Mouse (Mus musculus) midbrain, embryonic 15.5 days (tissue): ENCODE results near the gene Tmigd1. TPM values are rescaled to one million over a fixed set of nuclear protein-coding genes. Genes with fewer than 3 reads are reported as not detected.

Experiments
- ATAC-seq: fragments of 200-750 bp; cut with Nextera tagmentation; replicated peaks from 2 replicates; pipeline ENCODE4 v1.8.0; 2017; ENCODE audit warnings: moderate TSS enrichment
- H3K27ac ChIP-seq: fragments of 300-500 bp; sonication (generic); 2 replicates; pipeline ENCODE4 v1.5.1; 2015; ENCODE audit warnings: mild to moderate bottlenecking, inconsistent platforms
- H3K27me3 ChIP-seq: fragments of 300-500 bp; sonication (generic); replicated peaks from 2 replicates; pipeline ENCODE4 v1.6.1; 2015; ENCODE audit warnings: inconsistent platforms
- H3K36me3 ChIP-seq: fragments of 300-500 bp; sonication (generic); replicated peaks from 2 replicates; pipeline ENCODE4 v1.6.1; 2015; ENCODE audit warnings: inconsistent platforms
- H3K4me1 ChIP-seq: fragments of 300-500 bp; sonication (generic); 2 replicates; pipeline ENCODE4 v1.6.1; 2015; ENCODE audit warnings: inconsistent platforms
- H3K4me2 ChIP-seq: fragments of 300-500 bp; sonication (generic); 2 replicates; pipeline ENCODE4 v1.6.1; 2015; ENCODE audit warnings: inconsistent platforms, mild to moderate bottlenecking, moderate library complexity
- H3K4me3 ChIP-seq: fragments of 300-500 bp; sonication (generic); 2 replicates; pipeline ENCODE4 v1.5.1; 2015; ENCODE audit warnings: mild to moderate bottlenecking, inconsistent platforms
- H3K9ac ChIP-seq: fragments of 300-500 bp; sonication (generic); 2 replicates; pipeline ENCODE4 v1.6.1; 2015; ENCODE audit warnings: mild to moderate bottlenecking, inconsistent platforms
- H3K9me3 ChIP-seq: fragments of 300-500 bp; sonication (generic); 2 replicates; pipeline ENCODE4 v1.6.1; 2016; ENCODE audit warnings: inconsistent platforms
- WGBS: fragments of 180-500 bp; shearing (Covaris S2); methylation state at CpG from one replicate; pipeline ENCODE4 v1.1.7; 2015; ENCODE audit warnings: mixed read lengths; 5-methylcytosine and 5-hydroxymethylcytosine counted together
- polyA plus RNA-seq: library from polyadenylated mRNA; unstranded; fragments of >200 nt; fragmentation: Nextera tagmentation; extraction: Ambion mirVana; gene quantifications from 2 replicates; pipeline ENCODE4 v1.2.1, GENCODE M21; 2015

Tmigd1 gene
- polyA plus RNA-seq, 1 experiment from 2014 or later: not detected

DNA sequence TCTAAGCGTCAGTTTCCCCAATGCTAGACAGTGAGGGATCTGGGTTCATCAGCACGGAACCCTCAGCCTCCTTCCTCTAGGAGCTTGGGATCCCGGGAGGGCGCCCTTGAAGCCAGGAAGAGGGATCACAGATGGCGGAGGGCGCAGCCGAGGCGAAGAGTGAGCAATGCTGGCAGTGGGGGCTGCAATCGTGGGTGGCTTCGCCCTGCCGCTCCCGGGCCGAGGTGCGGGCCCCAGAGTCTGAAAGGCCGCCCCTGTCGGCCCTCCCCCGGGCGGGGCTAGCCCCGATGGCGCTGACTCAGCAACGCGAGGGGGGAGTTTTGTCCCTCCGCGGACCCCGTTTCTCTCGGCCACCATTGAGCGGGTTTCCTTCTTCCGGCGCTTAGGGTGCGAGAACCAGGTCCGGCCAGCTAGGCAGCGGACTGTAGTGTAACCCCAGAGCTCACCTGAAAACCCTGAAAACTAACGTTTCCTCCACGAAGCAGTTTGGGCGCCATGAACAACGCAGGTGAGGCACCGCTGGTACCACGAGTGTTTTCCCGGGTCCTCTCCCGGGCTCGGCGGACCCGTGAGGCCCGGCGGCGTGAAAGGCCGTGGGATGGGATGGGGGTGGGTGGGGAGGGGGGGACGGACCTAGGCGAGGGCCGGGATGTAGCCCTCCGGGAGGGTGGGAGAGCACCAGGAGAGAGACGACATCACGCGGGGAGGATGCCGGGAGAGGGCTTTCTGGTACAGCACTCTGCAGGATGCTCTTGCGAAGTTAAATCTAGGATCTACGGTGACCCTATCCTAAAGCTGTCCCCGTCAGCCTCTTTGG, 43.6 kb downstream of the Tmigd1 start:
- Histone ChIP-seq H3K4me1 (peaks cover 14% of the 10 kb centered on the region), H3K4me2 (peak overlapping the region; percentile 63), H3K9me3 (no peaks in the 10 kb centered on the region), H3K27ac (peak overlapping the region; percentile 81), H3K4me3 (peak overlapping the region; percentile 82), H3K27me3 (no peaks in the 10 kb centered on the region), H3K9ac (peak overlapping the region; percentile 80), H3K36me3 (no peaks in the 10 kb centered on the region)
- under 1% methylated on average over 58 of the region's 58 CpGs for WGBS
- peak; percentile 95 for ATAC-seq

GRCm38 (mm10) chr11:76946203-76946585, 44.2 kb downstream of the Tmigd1 start:
- H3K27ac ChIP-seq: no peak overlapping the region
- ATAC-seq: no peak; the same call in 1 of the 2 replicates
- no peaks in the 10 kb centered on the region for H3K27me3 ChIP-seq
- H3K4me3 ChIP-seq: peak overlapping the region; percentile 82
- H3K4me1 ChIP-seq: peaks cover 14% of the 10 kb centered on the region
- 5% methylated on average over 8 of the region's 8 CpGs for WGBS
- peak overlapping the region; percentile 80 for H3K9ac ChIP-seq
- H3K4me2 ChIP-seq: peak overlapping the region; percentile 63
- H3K9me3 ChIP-seq: no peaks in the 10 kb centered on the region
- H3K36me3 ChIP-seq: peaks cover 5% of the 10 kb centered on the region

- H3K9ac ChIP-seq: no peak overlapping the region
- no peak overlapping the region for H3K27ac ChIP-seq
- H3K4me2 ChIP-seq: no peak overlapping the region
- H3K27me3 ChIP-seq: no peaks in the 10 kb centered on the region
- no peaks in the 10 kb centered on the region for H3K4me1 ChIP-seq
- no peak for ATAC-seq
- 97% methylated on average over 2 of the region's 2 CpGs for WGBS
- H3K9me3 ChIP-seq: no peaks in the 10 kb centered on the region
- H3K36me3 ChIP-seq: peaks cover 43% of the 10 kb centered on the region
- no peak overlapping the region for H3K4me3 ChIP-seq
Measured at GRCm38 (mm10) chr11:76953536-76953935, 51.6 kb downstream of the Tmigd1 start.

DNA sequence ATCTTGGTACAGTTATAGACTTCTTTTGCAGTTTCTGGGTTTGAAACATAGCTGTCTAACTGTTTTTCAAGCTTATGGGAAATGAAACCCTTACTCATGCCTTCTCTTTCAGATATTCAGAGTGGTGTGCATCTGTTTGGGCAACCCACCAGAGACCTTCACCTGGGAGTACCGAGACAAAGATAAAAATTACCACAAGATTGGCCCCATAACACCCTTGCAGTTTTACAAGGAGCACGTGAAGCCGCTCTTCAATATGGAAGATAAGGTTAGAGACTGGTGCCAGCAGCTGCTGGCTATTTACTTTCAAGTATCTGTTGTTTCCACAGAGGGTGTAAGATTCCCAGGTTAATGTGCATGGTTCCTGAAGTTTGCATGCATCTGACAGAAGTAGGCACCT, 63.7 kb downstream of the Tmigd1 start:
- peaks cover 56% of the 10 kb centered on the region for H3K36me3 ChIP-seq
- no peak overlapping the region for H3K27ac ChIP-seq
- H3K4me2 ChIP-seq: no peak overlapping the region
- H3K27me3 ChIP-seq: no peaks in the 10 kb centered on the region
- H3K4me1 ChIP-seq: no peaks in the 10 kb centered on the region
- no peak for ATAC-seq
- WGBS: 97% methylated on average over 3 of the region's 3 CpGs
- H3K4me3 ChIP-seq: no peak overlapping the region
- H3K9me3 ChIP-seq: no peaks in the 10 kb centered on the region
- H3K9ac ChIP-seq: no peak overlapping the region

Other genes with a start within 250 kb of the Tmigd1 start
- 0.92 and 1.1 TPM in 2 replicates for gene Bhlha9, start 229.7 kb upstream of the Tmigd1 start, polyA plus RNA-seq
- gene Trarg1, start 222.4 kb upstream of the Tmigd1 start, polyA plus RNA-seq: 0.10 and 0.13 TPM in 2 replicates
- gene Gosr1, start 138.6 kb upstream of the Tmigd1 start, polyA plus RNA-seq: 24.5 and 25.4 TPM in 2 replicates
- gene Cpd, start 55.1 kb upstream of the Tmigd1 start, polyA plus RNA-seq: 5.3 and 5.4 TPM in 2 replicates
- 151 and 155 TPM in 2 replicates for gene Blmh, start 22.6 kb downstream of the Tmigd1 start, polyA plus RNA-seq
- 5.7 TPM in 2 replicates for gene Slc6a4, start 96.4 kb downstream of the Tmigd1 start, polyA plus RNA-seq
- 52.0 and 54.3 TPM in 2 replicates for gene Nsrp1, start 176.3 kb downstream of the Tmigd1 start, polyA plus RNA-seq